Mouse (Mus musculus) left cerebral cortex, postnatal 10 days (tissue): Measurements from ENCODE around the gene Lhfpl2. TPM values are rescaled to one million over a fixed set of nuclear protein-coding genes. Genes with fewer than 3 reads are reported as not detected.

Source experiments
- DNase-seq, 2 experiments: peaks; one replicate each; pipeline ENCODE4 v3.0.0; 2021 to 2022; ENCODE audit warnings: low spot score in 2 of 2, mixed read lengths in 1 of 2; ENCODE audit errors: extremely low spot score in 1 of 2
- intact Hi-C: fragments of 180-260 bp; cut with DNase I; formaldehyde crosslinking; loops from one replicate; pipeline ENCODE4 v1.15.1; 2025
- total RNA-seq, 2 experiments: library from RNA; stranded (reverse); gene quantifications; 2 replicates each; pipeline ENCODE4 v1.2.3; 2021

The Lhfpl2 gene
- total RNA-seq, 2 experiments from 2014 or later: 21.2 to 30.3 TPM

- intact Hi-C loops: no loop called here
- peak in 1 of 2 experiments; percentile 53 for DNase-seq
Measured at GRCm38 (mm10) chr13:94155657-94156429, 98.2 kb downstream of the Lhfpl2 start.

- intact Hi-C loops: no loop called here
- DNase-seq: no peak
Measured at GRCm38 (mm10) chr13:94158864-94159477, 101.4 kb downstream of the Lhfpl2 start.

GRCm38 (mm10) chr13:94159478-94160220 is 102.1 kb downstream of the Lhfpl2 start:
- DNase-seq: no peak
- intact Hi-C loops: no loop called here

GRCm38 (mm10) chr13:94164501-94164900 is 106.9 kb downstream of the Lhfpl2 start:
- no peak for DNase-seq
- intact Hi-C loops: no loop called here

DNA sequence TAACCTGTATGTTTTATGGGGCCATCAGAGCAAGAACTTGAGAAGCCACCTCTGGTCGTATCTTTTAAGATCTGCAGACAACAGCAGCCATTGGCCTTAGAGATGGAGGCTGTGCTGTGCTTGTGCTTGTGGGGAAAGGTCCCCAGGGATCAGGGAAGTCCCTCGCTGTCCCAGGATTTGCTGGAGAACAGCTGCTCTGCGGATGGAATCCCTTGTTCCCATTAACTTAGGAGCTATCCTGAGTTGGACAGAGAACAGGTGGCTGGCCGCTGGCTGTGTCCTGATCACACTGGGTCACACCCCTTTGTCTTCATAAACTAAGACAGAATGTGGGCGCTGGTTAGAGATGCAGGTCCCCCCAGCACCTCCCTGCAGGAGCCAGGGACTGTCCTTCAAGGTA is 110.7 kb downstream of the Lhfpl2 start:
- intact Hi-C loops: no loop called here
- no peak for DNase-seq

- DNase-seq: no peak
- intact Hi-C loops: no loop called here
Measured at GRCm38 (mm10) chr13:94169325-94169916, 111.8 kb downstream of the Lhfpl2 start.

DNA sequence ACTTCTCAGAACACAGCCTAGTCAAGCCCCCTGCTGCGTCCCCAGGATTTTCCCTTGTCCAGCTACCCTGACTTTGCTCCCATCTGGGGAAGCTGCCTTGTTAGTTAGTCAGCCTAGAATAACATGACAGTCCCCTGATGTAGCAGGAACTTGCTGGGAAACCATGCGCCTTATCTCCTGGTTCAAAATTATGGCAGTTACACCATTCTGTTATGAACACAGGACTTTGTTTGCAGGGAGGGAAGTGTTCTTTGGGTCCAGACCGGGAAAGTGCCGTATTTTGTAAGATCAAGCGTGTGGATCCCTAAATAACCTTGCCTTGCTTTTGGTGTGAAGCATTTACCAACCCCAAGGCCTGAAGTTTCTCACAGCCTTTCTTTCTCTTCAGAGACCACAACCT is 114.0 kb downstream of the Lhfpl2 start:
- DNase-seq: no peak
- intact Hi-C loops: no loop called here

DNA sequence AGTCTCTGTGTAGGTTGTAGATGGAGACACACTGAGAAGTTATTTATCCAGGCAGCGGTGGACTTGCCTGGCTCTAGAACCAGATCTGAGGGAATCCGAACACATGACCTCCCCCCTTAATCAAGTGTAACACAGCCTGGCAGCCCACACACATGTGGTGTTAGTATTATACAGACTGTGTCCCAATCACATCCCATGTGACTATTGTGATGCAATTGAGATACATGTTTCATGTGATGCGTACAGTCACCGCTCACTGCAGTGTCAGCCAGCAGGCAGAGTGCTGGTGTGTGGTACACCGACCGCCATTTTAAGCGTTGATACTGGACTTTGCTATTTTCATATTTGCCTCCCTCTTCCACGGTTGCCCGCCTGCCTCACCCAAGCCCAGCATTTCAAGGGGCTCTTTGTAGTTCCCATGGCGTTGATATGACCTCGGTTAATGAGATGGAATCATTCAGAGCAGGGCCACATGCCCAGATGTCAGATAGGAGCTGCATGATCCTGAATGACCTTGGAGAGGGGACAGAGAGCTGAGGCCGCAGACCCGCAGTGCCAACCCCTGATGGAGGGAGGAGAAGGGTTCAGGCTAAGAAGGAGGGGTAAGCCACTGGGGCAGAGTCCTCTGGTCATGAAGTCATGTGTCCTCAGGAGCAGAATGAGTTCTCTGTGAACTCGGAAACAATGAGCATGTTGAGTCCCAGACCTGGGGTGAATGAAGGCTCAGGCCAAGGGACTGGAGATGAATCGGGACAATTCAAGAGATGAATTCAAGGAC is 115.1 kb downstream of the Lhfpl2 start:
- intact Hi-C loops: no loop called here
- DNase-seq: no peak

DNA sequence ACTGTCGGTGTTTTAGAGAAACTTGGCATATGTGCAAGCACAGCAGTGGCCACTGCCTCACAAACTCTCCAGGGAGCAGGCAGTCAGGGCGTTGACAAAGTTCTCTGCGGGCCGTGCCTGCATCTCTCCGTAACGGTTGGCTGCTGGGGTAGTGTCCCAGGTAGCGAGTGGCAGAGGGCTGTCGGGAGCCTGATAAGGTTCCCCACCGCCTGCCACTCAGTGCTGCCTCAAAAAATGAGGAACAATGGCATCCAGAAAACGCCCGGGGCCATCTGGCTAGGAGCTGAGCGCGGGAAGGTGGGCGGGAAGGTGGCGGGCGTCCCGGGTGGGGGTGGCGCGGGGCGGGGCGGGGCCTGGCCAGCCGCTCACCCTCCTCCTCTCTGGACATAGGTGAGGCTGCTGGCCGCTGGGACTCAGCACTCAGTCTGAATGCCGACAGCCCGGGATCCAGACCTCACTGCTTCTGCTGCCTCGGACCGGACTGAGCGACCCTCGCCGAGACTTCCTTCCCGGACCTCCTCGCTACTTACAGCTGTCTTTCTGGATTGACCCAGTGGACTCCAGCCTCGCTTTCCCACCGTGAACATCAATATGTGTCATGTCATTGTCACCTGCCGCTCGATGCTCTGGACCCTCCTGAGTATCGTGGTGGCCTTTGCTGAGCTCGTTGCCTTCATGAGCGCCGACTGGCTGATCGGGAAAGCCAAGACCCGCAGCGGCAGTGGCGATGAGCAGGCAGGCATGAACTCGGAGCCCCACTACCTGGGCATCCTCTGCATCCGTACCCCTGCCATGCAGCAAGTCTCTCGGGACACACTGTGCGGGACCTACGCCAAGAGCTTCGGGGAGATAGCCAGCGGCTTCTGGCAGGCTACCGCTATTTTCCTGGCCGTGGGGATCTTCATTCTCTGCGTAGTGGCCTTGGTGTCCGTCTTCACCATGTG is 116.3 kb downstream of the Lhfpl2 start:
- peak in 1 of 2 experiments; percentile 59 for DNase-seq
- intact Hi-C loops: no loop called here

- DNase-seq: no peak
- intact Hi-C loops: no loop called here
Measured at GRCm38 (mm10) chr13:94174577-94175279, 117.1 kb downstream of the Lhfpl2 start.

DNA sequence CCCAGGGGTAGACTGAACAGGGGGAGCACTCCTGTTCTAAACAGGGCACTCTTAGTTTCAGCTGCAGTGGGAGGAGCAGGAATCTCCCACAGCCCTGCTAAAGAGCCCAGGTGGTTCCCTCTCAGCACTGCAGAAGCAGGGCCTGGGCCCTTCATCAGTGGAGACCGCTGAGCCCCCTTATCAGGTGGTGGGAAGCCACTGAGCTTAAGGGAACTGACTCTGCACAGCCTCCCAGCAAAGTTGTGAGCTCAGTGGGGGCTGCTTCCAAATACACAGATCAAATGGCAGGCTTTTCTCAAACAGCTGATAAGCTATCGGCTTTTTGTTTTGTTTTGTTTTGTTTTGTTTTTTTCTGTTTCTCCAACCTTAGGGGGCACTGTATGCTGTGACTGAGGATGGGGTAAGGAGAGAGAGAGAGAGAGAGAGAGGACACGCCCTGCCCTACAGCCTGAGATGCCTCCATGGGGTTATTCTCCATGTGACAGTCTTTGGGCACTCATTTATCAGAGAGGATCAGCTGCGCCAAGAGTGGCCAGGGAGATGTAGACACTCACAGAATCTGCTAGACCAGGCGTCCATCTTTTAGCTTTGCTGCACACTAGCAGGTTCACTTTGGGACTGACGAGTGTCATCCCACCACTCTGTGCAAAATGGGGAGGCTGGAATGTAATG is 117.9 kb downstream of the Lhfpl2 start:
- intact Hi-C loops: no loop called here
- DNase-seq: no peak

DNA sequence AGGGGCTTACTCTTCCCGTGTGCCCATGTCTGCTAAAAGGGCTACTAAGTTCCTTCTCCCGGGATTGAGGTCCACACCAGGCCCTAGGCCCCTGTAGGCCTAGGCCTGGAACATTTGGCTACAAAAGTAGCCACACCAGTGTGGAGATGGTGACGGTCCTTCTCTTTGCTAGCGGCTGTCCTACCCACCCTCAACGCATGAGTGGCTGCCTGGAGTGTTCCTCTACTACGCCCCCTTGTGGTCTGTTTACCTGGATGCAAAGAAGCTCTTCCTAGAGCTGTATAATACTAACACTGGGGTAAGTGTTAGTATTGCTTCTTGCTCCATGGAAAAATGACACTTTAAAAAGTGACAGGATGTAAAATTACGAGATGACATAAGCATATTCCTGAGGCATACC is 119.6 kb downstream of the Lhfpl2 start:
- intact Hi-C loops: no loop called here
- no peak for DNase-seq

DNA sequence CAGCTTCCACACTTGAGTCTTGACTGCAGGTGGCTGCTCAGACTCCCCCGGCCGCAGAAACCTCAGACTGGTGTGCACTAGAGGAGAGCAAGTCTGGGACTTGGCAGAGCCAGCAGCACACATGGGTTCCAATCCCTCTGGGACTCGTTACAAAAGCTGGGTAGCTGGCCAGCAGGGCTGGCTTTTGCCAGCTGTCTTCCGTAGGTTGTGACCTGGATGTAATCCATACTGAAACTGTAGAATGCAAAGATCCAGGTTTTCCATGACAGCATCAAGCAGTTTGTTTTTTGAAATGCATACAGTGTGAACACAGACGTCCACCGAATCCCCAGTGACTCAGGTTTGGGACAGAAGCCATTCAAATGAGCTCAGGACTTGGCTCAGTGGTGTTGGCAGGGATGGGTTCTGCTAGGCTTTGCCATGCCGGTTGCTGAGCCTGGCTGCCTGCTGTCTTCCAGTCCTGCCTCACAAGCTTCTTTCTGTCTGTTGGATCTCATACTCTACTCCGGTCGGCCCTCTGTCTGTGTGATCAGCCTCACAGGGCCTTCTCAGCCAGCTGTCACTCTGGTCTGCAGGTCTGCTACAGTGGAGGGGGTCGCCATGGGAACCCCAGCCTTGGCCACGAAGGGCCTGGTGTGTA is 120.9 kb downstream of the Lhfpl2 start:
- intact Hi-C loops: no loop called here
- DNase-seq: peak; percentile 50 to 60

- peak in 1 of 2 experiments; percentile 9 for DNase-seq
- intact Hi-C loops: no loop called here
Measured at GRCm38 (mm10) chr13:94180477-94181420, 123.2 kb downstream of the Lhfpl2 start.

DNA sequence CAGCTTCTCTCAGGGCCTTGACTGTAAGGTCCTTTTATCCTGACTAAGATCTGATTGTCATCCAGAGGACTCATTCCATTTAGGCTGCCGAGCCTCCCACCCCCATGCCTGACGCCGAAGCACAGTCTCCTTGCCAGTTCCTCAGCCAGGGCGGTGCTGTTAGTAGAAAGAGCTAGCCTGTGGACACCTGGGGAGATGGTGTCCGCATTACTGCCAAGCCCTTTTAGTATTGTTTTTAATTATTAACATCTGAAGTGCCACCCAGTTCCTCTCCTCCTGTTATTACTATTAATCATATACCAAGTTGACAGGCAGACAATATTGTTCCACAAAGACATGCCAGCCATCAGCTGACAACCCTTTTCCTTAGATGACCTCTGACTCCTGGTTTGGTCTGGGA is 124.4 kb downstream of the Lhfpl2 start:
- intact Hi-C loops: no loop called here
- DNase-seq: peak in 1 of 2 experiments; percentile 33
